Mouse (Mus musculus) CH12.LX (cell line): Measurements from ENCODE around the gene Slc29a4. TPM values are rescaled to one million over a fixed set of nuclear protein-coding genes. Genes with fewer than 3 reads are reported as not detected.

Experiments
- DNase-seq: peaks from one replicate; pipeline ENCODE4 v3.0.0-alpha.2; 2013; ENCODE audit errors: extremely low read depth
- H3K27ac ChIP-seq: 2 replicates; pipeline ENCODE4 v1.5.1; 2012; ENCODE audit warnings: low read depth, mild to moderate bottlenecking, control low read depth, moderate library complexity; ENCODE audit not compliant: insufficient read depth
- H3K27me3 ChIP-seq: replicated peaks from 2 replicates; pipeline ENCODE3; 2012; ENCODE audit warnings: inconsistent platforms
- H3K36me3 ChIP-seq, 2 experiments: replicated peaks in 1 of 2; 2 replicates each; pipeline versions ENCODE3 to v1.6.1; 2012; ENCODE audit warnings: inconsistent platforms in 1 of 2, low read length in 1 of 2, mild to moderate bottlenecking in 1 of 2, mixed read lengths in 1 of 2, moderate library complexity in 1 of 2; ENCODE audit not compliant: control insufficient read depth in 1 of 2, insufficient read depth in 1 of 2
- H3K4me1 ChIP-seq, 2 experiments: 2 replicates each; pipeline ENCODE4 v1.6.1; 2012; ENCODE audit warnings: inconsistent platforms in 1 of 2, moderate library complexity in 1 of 2; ENCODE audit not compliant: insufficient read depth in 2 of 2, control insufficient read depth in 1 of 2
- H3K4me2 ChIP-seq: 2 replicates; pipeline ENCODE4 v1.6.1; 2012; ENCODE audit warnings: low read depth, mild to moderate bottlenecking, control low read depth; ENCODE audit not compliant: poor library complexity, insufficient read depth, severe bottlenecking
- H3K4me3 ChIP-seq, 3 experiments: fragments of 150-350 bp in 1 of 3; sonication (generic) in 1 of 3; replicated peaks in 1 of 3; 2 replicates each; pipeline versions ENCODE3 to v1.5.1; 2011 to 2012; ENCODE audit warnings: low read depth in 2 of 3, low read length in 2 of 3, mild to moderate bottlenecking in 2 of 3, moderate library complexity in 2 of 3, control low read depth in 1 of 3, improper control_type of control experiment in 1 of 3, inconsistent platforms in 1 of 3, mixed read lengths in 1 of 3; ENCODE audit not compliant: poor library complexity in 1 of 3
- H3K79me2 ChIP-seq: replicated peaks from 2 replicates; pipeline ENCODE4 v1.6.1; 2012; ENCODE audit warnings: mild to moderate bottlenecking, moderate library complexity; ENCODE audit not compliant: control insufficient read depth, poor library complexity, insufficient read depth, severe bottlenecking; ENCODE audit errors: extremely low read depth
- H3K9ac ChIP-seq: 2 replicates; pipeline ENCODE4 v1.6.1; 2012; ENCODE audit warnings: low read depth, mild to moderate bottlenecking, control low read depth, moderate library complexity; ENCODE audit not compliant: insufficient read depth
- H3K9me3 ChIP-seq: replicated peaks from 2 replicates; pipeline ENCODE3; 2012; ENCODE audit warnings: low read length, inconsistent platforms, mixed read lengths
- CTCF ChIP-seq, 2 experiments: IDR thresholded peaks in 1 of 2; conservative IDR thresholded peaks in 1 of 2; 2 replicates each; pipeline ENCODE4 v1.5.1; 2011 to 2012; ENCODE audit warnings: low read depth in 2 of 2, low read length in 2 of 2, improper control_type of control experiment in 1 of 2, inconsistent platforms in 1 of 2, mild to moderate bottlenecking in 1 of 2, moderate library complexity in 1 of 2
- E2F4 ChIP-seq: IDR thresholded peaks from 2 replicates; pipeline ENCODE4 v1.6.1; 2011; ENCODE audit warnings: low read depth, low read length, improper control_type of control experiment; ENCODE audit not compliant: insufficient replicate concordance
- ELF1 ChIP-seq: IDR thresholded peaks from 2 replicates; pipeline ENCODE4 v1.6.1; 2014; ENCODE audit warnings: low read depth, mild to moderate bottlenecking, inconsistent platforms, low read length, improper control_type of control experiment
- EP300 ChIP-seq: IDR thresholded peaks from 2 replicates; pipeline ENCODE4 v1.6.1; 2011; ENCODE audit warnings: low read length, improper control_type of control experiment
- MAFK ChIP-seq: IDR thresholded peaks from 2 replicates; pipeline ENCODE4 v1.6.1; 2011; ENCODE audit warnings: low read length, improper control_type of control experiment; ENCODE audit not compliant: insufficient replicate concordance
- MAX ChIP-seq: IDR thresholded peaks from 2 replicates; pipeline ENCODE4 v1.6.1; 2011; ENCODE audit warnings: low read length, improper control_type of control experiment
- MAZ ChIP-seq: IDR thresholded peaks from 2 replicates; pipeline ENCODE4 v1.6.1; 2012; ENCODE audit warnings: low read depth, mild to moderate bottlenecking, inconsistent platforms, low read length, improper control_type of control experiment, moderate library complexity
- MXI1 ChIP-seq: IDR thresholded peaks from 2 replicates; pipeline ENCODE4 v1.6.1; 2011; ENCODE audit warnings: mild to moderate bottlenecking, low read depth, low read length, improper control_type of control experiment
- PAX5 ChIP-seq: IDR thresholded peaks from 2 replicates; pipeline ENCODE4 v1.6.1; 2012; ENCODE audit warnings: low read length, inconsistent platforms, mixed read lengths
- POLR2A ChIP-seq: IDR thresholded peaks from 2 replicates; pipeline ENCODE4 v1.6.1; 2011; ENCODE audit warnings: low read depth, mild to moderate bottlenecking, improper control_type of control experiment, low read length
- RAD21 ChIP-seq: IDR thresholded peaks from 2 replicates; pipeline ENCODE4 v1.6.1; 2011; ENCODE audit warnings: low read depth, mild to moderate bottlenecking, low read length, improper control_type of control experiment, moderate library complexity
- RCOR1 ChIP-seq: conservative IDR thresholded peaks from 2 replicates; pipeline ENCODE4 v1.6.1; 2012; ENCODE audit warnings: low read depth, mild to moderate bottlenecking, inconsistent platforms, low read length, improper control_type of control experiment
- SMC3 ChIP-seq: IDR thresholded peaks from 2 replicates; pipeline ENCODE4 v1.6.1; 2011; ENCODE audit warnings: low read depth, low read length, improper control_type of control experiment
- TBP ChIP-seq: conservative IDR thresholded peaks from 2 replicates; pipeline ENCODE4 v1.6.1; 2011; ENCODE audit warnings: low read depth, low read length, improper control_type of control experiment
- TCF12 ChIP-seq: IDR thresholded peaks from 2 replicates; pipeline ENCODE4 v1.6.1; 2014; ENCODE audit warnings: low read depth, mild to moderate bottlenecking, inconsistent platforms, low read length, improper control_type of control experiment
- UBTF ChIP-seq: IDR thresholded peaks from 2 replicates; pipeline ENCODE4 v1.6.1; 2012; ENCODE audit warnings: low read depth, mild to moderate bottlenecking, inconsistent platforms, low read length, improper control_type of control experiment, moderate library complexity
- ZC3H11A ChIP-seq: IDR thresholded peaks from 2 replicates; pipeline ENCODE4 v1.6.1; 2012; ENCODE audit warnings: low read depth, mild to moderate bottlenecking, inconsistent platforms, low read length, improper control_type of control experiment
- ZKSCAN1 ChIP-seq: IDR thresholded peaks from 2 replicates; pipeline ENCODE4 v1.6.1; 2012; ENCODE audit warnings: low read depth, inconsistent platforms, low read length, improper control_type of control experiment, borderline replicate concordance
- ZNF384 ChIP-seq: IDR thresholded peaks from 2 replicates; pipeline ENCODE4 v1.6.1; 2012; ENCODE audit warnings: low read depth, low read length, improper control_type of control experiment, inconsistent platforms
- dilution Hi-C: fragments of 300-500 bp; cut with MboI; formaldehyde crosslinking; loops from 2 replicates; pipeline ENCODE4 v1.14.3; 2020; ENCODE audit warnings: low sequenced_read_pairs; ENCODE audit not compliant: extremely low pct_unique_long_range_greater_than_20kb, extremely low pct_ligation_motif_present
- in situ Hi-C: fragments of 300-500 bp; cut with MboI; formaldehyde crosslinking; loops from 3 replicates; pipeline ENCODE4 v1.14.3; 2019; ENCODE audit warnings: low sequenced_read_pairs, low pct_ligation_motif_present, low pct_unique_long_range_greater_than_20kb, mixed read lengths
- polyA plus RNA-seq: library from polyadenylated mRNA; unstranded; fragments of >175 nt; gene quantifications from 2 replicates; pipeline ENCODE4 v1.2.1, GENCODE M21; 2012; ENCODE audit warnings: low read depth; ENCODE audit not compliant: insufficient read length
- total RNA-seq, 2 experiments: library from RNA; depleted of rRNA; stranded (reverse); fragments of 300-350 nt in 1 of 2; fragments of >200 nt in 1 of 2; gene quantifications; 2 replicates each; pipeline ENCODE4 v1.2.3; 2012 to 2014

Slc29a4 gene
- total and polyA plus RNA-seq, 3 experiments = not detected

- no peak overlapping the region for H3K9ac ChIP-seq
- no peak for TF ChIP-seq E2F4
Measured at GRCm38 (mm10) chr5:142716056-142716455, 23.7 kb downstream of the Slc29a4 start.

GRCm38 (mm10) chr5:142718037-142718436 lies 25.7 kb downstream of the Slc29a4 start:
- Histone ChIP-seq H3K79me2 (no peaks in the 10 kb centered on the region), H3K4me2 (no peak overlapping the region), H3K4me1 (no peaks in the 10 kb centered on the region), H3K27ac (no peak overlapping the region), H3K9ac (no peak overlapping the region), H3K4me3 (no peak overlapping the region), H3K9me3 (no peaks in the 10 kb centered on the region), H3K36me3 (no peaks in the 10 kb centered on the region), H3K27me3 (peaks cover 43% of the 10 kb centered on the region)
- peak; percentile 62 for DNase-seq
- in situ Hi-C loops (loop anchor here (5.0 to 25.0 kb wide), 3 partner anchors 46 to 216 kb away; no protein-coding TSS in a partner anchor), dilution Hi-C loops (no loop called here)
- TF ChIP-seq RAD21 = peak; percentile 87
- TF ChIP-seq ZC3H11A = peak; percentile 50
- TF ChIP-seq CTCF (conservative IDR thresholded peaks at IDR 0.05 in 1 of 2, IDR thresholded peaks at IDR 0.05 in 1 of 2; ENCODE audit: low read depth in 2 of 2, low read length in 2 of 2) = peak; percentile 92 to 93
- TF ChIP-seq TCF12 = no peak
- TF ChIP-seq PAX5 = no peak
- TF ChIP-seq ZKSCAN1 = no peak
- no peak for TF ChIP-seq ELF1
- peak; percentile 87 for TF ChIP-seq SMC3
- no peak for TF ChIP-seq TBP

More at GRCm38 (mm10) chr5:142716056-142716455, 23.7 kb downstream of the Slc29a4 start:
- Histone ChIP-seq H3K4me1 (no peaks in the 10 kb centered on the region), H3K79me2 (no peaks in the 10 kb centered on the region), H3K4me3 (no peak overlapping the region), H3K27ac (no peak overlapping the region), H3K36me3 (no peaks in the 10 kb centered on the region), H3K27me3 (peaks cover 29% of the 10 kb centered on the region), H3K4me2 (no peak overlapping the region), H3K9me3 (peaks cover 13% of the 10 kb centered on the region)
- dilution Hi-C loops (no loop called here), in situ Hi-C loops (loop anchor here (5.0 to 25.0 kb wide), 3 partner anchors 44 to 214 kb away; no protein-coding TSS in a partner anchor)
- DNase-seq = no peak

- Histone ChIP-seq H3K4me3 (no peak overlapping the region), H3K9ac (no peak overlapping the region)
- dilution Hi-C loops = no loop called here
Measured at GRCm38 (mm10) chr5:142718486-142718885, 26.2 kb downstream of the Slc29a4 start.

More at GRCm38 (mm10) chr5:142718486-142718885, 26.2 kb downstream of the Slc29a4 start:
- in situ Hi-C loops = loop anchor here (5.0 to 25.0 kb wide), 3 partner anchors 46 to 216 kb away; no protein-coding TSS in a partner anchor
- Histone ChIP-seq H3K27ac (no peak overlapping the region), H3K36me3 (no peaks in the 10 kb centered on the region), H3K79me2 (no peaks in the 10 kb centered on the region), H3K4me1 (no peaks in the 10 kb centered on the region), H3K4me2 (no peak overlapping the region), H3K27me3 (peaks cover 43% of the 10 kb centered on the region), H3K9me3 (no peaks in the 10 kb centered on the region)
- no peak for TF ChIP-seq MAZ
- TF ChIP-seq UBTF = no peak
- TF ChIP-seq TCF12 = no peak
- TF ChIP-seq MAX = no peak
- no peak for TF ChIP-seq TBP
- TF ChIP-seq POLR2A = no peak
- TF ChIP-seq ZNF384 = no peak
- TF ChIP-seq MXI1 = no peak
- TF ChIP-seq EP300 = no peak
- TF ChIP-seq ZC3H11A = no peak
- no peak for TF ChIP-seq SMC3
- no peak for TF ChIP-seq RCOR1
- TF ChIP-seq MAFK = no peak
- no peak for DNase-seq
